Mouse (Mus musculus): ENCODE data around the gene Rai2.

GRCm38 (mm10) chrX:161780321-161781034 is 63.6 kb downstream of the Rai2 start:
- TF ChIP-seq CTCF (IDR thresholded peaks at IDR 0.05; ENCODE audit: low read depth, low read length) = no peak
- TF ChIP-seq POLR2A (IDR thresholded peaks at IDR 0.05; ENCODE audit: borderline replicate concordance, low read depth, low read length) = no peak

Data from bone marrow macrophage, adult 2 months (primary cell).